Comparison of ENCODE assay signal across 21 mouse cellular contexts in the genomic region with DNA sequence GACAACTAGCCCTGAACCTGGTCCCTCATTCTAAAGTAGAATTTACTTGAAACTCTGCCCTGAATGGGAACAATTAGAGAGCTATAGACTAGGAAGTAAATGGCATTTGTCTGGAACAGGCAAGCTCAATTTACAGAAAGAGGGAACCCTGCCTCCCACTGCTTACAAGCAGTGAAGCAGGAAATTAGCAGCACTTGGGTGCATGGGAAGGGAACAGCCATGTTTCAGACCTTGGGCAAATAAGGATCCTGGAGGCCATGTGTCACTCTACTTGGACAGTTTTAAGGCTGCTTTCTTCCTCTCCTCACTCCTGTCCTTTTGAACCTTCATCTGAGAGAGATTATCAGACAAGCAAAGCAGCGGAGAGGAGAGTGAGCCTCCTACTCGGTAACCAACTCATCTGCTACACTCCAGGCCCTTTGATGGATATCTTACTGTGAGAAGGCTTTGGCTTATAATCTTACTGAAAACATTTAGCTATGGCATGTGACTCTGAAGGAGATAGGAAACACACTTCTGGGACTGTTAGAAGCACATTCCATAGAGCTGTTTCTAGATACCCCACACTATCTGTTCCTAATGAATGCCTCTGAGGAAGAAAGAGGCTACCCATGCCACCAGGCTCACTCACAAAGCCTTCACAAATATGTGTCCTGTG.
DNase-seq lines count a peak whose midpoint lies in the region; ATAC-seq lines count a peak whose summit lies in the region.
"Had no signal": no experiment of that assay in that cellular context is flagged by ENCODE, and none has a peak within 500 bp of the region (broad histone marks: within the 10 kb centered on the region; RNA-seq: fewer than 3 reads in every experiment).

No protein-coding gene starts in this region.

- H3K4me1 ChIP-seq in heart, embryonic 10.5 days: peaks cover 10% of the 10 kb centered on the region
- H3K4me1 ChIP-seq in kidney, embryonic 14.5 days (ENCODE audit: control insufficient read depth, insufficient read depth, low read length): peaks cover 9% of the 10 kb centered on the region; the same call in 1 of the 2 replicates
- H3K4me1 ChIP-seq: forebrain, embryonic 15.5 days; limb, embryonic 15.5 days; midbrain, embryonic 12.5 days; stomach, embryonic 15.5 days had no signal

- H3K4me2 ChIP-seq in kidney, embryonic 14.5 days (replicated peaks; ENCODE audit: low read depth, low read length): no peak overlapping the region
- H3K4me2 ChIP-seq: forebrain, embryonic 15.5 days; heart, embryonic 15.5 days; limb, embryonic 15.5 days; midbrain, embryonic 12.5 days; stomach, embryonic 15.5 days had no signal

- H3K36me3 ChIP-seq in heart, embryonic 10.5 days: no peaks in the 10 kb centered on the region
- no peaks in the 10 kb centered on the region for H3K36me3 ChIP-seq in kidney, embryonic 14.5 days (ENCODE audit: control insufficient read depth, insufficient read depth, low read length)
- H3K36me3 ChIP-seq: forebrain, embryonic 15.5 days; heart, embryonic 15.5 days; limb, embryonic 15.5 days; midbrain, embryonic 12.5 days; stomach, embryonic 15.5 days had no signal

- H3K27me3 ChIP-seq in heart, embryonic 10.5 days (ENCODE audit: insufficient read depth, poor library complexity, severe bottlenecking): 0 out of 2 replicates have a peak, but pooled peaks cover 3% of the 10 kb centered on the region
- no peaks in the 10 kb centered on the region for H3K27me3 ChIP-seq in kidney, embryonic 14.5 days (ENCODE audit: control insufficient read depth, insufficient read depth, low read length)
- H3K27me3 ChIP-seq: forebrain, embryonic 15.5 days; heart, embryonic 15.5 days; limb, embryonic 15.5 days; midbrain, embryonic 12.5 days; stomach, embryonic 15.5 days had no signal

- WGBS in heart, embryonic 10.5 days: 17% methylated on average over 2 of the region's 2 CpGs
- 6% methylated on average over 2 of the region's 2 CpGs for WGBS in kidney, embryonic 14.5 days

- no peaks in the 10 kb centered on the region for H3K9me3 ChIP-seq in heart, embryonic 10.5 days
- peaks cover 5% of the 10 kb centered on the region; the same call in 1 of the 2 replicates for H3K9me3 ChIP-seq in kidney, embryonic 14.5 days (ENCODE audit: control insufficient read depth, low read length)
- H3K9me3 ChIP-seq: forebrain, embryonic 15.5 days; heart, embryonic 15.5 days; limb, embryonic 15.5 days; midbrain, embryonic 12.5 days; stomach, embryonic 15.5 days had no signal

- no peak for DNase-seq in heart, embryonic 10.5 days (ENCODE audit: low spot score)
- no peak for DNase-seq in heart, adult 8-10 months (ENCODE audit: low spot score)
- no peak for DNase-seq in kidney, adult 8-10 months
- DNase-seq in brain, adult 2 months (ENCODE audit: low read depth, low spot score): peak; percentile 39
- DNase-seq in embryo, embryonic 11 days: peak; percentile 5
- no peak for DNase-seq in spleen, postnatal 14 days (ENCODE audit: low spot score in 2 of 2)
- no peak for DNase-seq in layer of hippocampus, adult 9-11 months
- DNase-seq: adrenal gland, adult 2 months; cerebellum, adult 11 months; gastrocnemius, postnatal 25 days; kidney, adult 11 months; right cerebral cortex, postnatal 25 days; thymus, adult 18-20 months; thymus, postnatal 4 days had no signal

- H3K4me3 ChIP-seq in heart, embryonic 10.5 days: no peak overlapping the region
- no peak overlapping the region for H3K4me3 ChIP-seq in kidney, embryonic 14.5 days (ENCODE audit: low read length)
- H3K4me3 ChIP-seq: forebrain, embryonic 15.5 days; heart, embryonic 15.5 days; limb, embryonic 15.5 days; midbrain, embryonic 12.5 days; stomach, embryonic 15.5 days had no signal

- ATAC-seq in kidney, embryonic 14.5 days (ENCODE audit: low FRiP score, low TSS enrichment): peak; percentile 87
- ATAC-seq: forebrain, embryonic 15.5 days; lung, postnatal 0 days had no signal

- H3K9ac ChIP-seq in kidney, embryonic 14.5 days (ENCODE audit: low read depth, low read length): no peak overlapping the region
- H3K9ac ChIP-seq: forebrain, embryonic 15.5 days; heart, embryonic 15.5 days; limb, embryonic 15.5 days; midbrain, embryonic 12.5 days; stomach, embryonic 15.5 days had no signal

- peak overlapping the region; percentile 56; the same call in 1 of the 2 replicates for H3K27ac ChIP-seq in heart, embryonic 10.5 days
- H3K27ac ChIP-seq in kidney, embryonic 14.5 days (ENCODE audit: low read depth, low read length): peak overlapping the region; percentile 33
- H3K27ac ChIP-seq: forebrain, embryonic 15.5 days; heart, embryonic 15.5 days; limb, embryonic 15.5 days; midbrain, embryonic 12.5 days; stomach, embryonic 15.5 days had no signal

Comparison
In these comparisons a context has a peak if more than half of its experiments do, and no peak if none do; other contexts are left out.
1. DNase-seq: peak in brain, adult 2 months (single experiment) and embryo, embryonic 11 days (single experiment); none in heart, embryonic 10.5 days (single experiment), heart, adult 8-10 months (single experiment), kidney, adult 8-10 months (0 of 2), spleen, postnatal 14 days (0 of 2) and layer of hippocampus, adult 9-11 months (single experiment).